Mouse (Mus musculus) layer of hippocampus, postnatal 25 days (tissue): ENCODE results near the gene Ajuba. TPM values are rescaled to one million over a fixed set of nuclear protein-coding genes. Genes with fewer than 3 reads are reported as not detected.

Source experiments
- DNase-seq, 2 experiments: peaks; one replicate each; pipeline ENCODE4 v3.0.0; 2022; ENCODE audit warnings: mixed read lengths in 2 of 2, low spot score in 1 of 2; ENCODE audit errors: extremely low spot score in 1 of 2
- microRNA-seq, 2 experiments: library from miRNA; unstranded; fragments of <30 nt; microRNA quantifications; one replicate each; pipeline ENCODE4 v1.2.0; 2021
- total RNA-seq, 2 experiments: library from RNA; stranded (reverse); gene quantifications; 2 replicates each; pipeline ENCODE4 v1.2.3; 2021

Ajuba gene
- total RNA-seq, 2 experiments from 2014 or later = 1.3 to 2.4 TPM

GRCm38 (mm10) chr14:54553975-54554769 is 23.2 kb downstream of the Ajuba start, which contains the start of gene Haus4:
Gene Haus4, minus strand, starts transcription at chr14:54554616.
- DNase-seq = peak; percentile 55 to 58

GRCm38 (mm10) chr14:54553454-54553974 is 23.8 kb downstream of the Ajuba start:
- DNase-seq = no peak

DNA sequence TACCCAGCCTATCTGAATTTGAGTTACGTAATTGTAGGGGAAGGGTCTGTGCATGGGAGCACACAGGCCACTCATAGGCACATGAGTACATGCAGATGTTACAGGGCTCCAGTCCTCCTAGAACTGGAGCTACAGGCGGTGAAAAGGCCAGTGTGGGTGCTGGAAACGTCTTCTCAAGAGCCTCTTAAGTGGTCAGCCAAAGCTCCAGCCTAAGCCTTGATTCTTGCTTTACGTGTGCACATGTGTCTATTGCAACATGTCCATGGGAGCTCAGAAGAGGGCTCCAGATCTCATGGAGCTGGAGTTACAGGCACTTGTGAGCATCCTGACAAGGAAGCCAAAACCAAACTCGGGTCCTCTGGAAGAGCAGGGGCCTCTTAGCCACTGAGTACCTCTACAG is 32.7 kb downstream of the Ajuba start:
- no peak for DNase-seq

- no peak for DNase-seq
Measured at GRCm38 (mm10) chr14:54540771-54541170, 36.6 kb downstream of the Ajuba start.

DNA sequence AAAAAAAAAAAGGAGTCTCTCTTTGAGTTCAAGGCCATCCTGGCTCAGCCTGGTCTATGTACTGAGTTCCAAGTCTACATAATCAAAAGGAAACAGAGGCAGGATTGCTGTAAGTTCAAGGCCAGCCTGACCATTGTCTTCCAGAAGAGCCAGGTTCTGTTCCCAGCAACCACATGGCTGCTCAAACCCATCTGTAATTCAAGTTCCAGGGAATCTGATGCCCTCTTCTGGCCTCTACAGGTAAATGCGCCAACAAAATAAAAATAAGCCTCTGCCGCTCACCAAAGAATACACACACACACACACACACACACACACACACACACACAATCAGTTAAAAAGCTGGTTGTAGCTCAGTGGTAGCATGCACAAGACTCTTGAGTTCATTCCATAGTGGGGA is 38.8 kb downstream of the Ajuba start:
- DNase-seq = no peak

DNA sequence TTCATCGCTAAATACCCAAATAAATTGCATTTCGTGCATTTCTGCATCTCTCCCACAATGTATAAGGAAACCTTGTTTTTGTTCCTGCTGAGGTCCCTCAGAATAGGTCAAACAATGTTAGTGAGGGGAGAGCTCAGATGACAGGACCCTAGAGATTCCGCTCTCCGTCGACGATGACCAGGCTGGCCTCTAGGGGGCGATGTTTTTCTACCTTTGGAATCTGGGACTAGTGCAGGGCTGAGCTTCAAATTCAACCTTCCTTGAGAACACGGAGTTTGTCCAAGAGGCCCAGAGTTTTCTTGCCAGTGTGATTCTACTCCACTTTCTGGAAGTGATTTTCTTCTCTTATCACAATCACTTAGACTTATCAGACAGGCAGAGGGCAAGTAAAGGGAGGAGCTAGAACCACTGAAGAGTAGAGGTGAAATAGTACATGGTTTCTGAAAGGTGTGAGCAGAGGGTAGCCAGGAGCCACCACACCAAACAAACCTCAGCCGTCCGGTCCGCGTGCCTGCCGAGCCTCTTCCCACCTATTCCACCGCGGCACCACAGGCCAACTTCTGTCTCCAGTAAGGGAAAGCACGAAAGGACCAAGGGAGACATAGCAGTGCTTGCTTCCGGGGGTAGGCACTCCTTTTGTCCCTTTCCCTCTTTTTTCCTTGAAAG is 48.8 kb downstream of the Ajuba start:
- DNase-seq = peak; percentile 83 to 95

DNA sequence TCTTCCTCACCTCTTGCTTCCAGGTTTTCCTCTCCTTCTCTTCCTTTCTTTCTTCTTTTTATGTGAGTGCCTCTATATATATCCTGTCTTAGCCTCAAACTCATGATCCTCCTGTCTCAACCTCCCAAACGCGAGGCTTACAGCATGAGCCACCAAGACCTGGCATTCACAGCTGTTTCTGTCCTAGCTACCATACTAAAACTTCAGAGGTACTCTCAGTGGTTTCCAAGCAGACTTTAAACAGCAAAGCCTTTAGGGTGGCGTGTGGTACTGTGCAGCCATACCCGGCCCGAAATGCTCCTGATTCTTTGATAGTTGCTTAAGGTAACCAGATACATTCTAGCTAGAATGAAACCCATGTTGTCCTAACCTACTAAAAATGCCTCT is 49.4 kb downstream of the Ajuba start:
- no peak for DNase-seq

DNA sequence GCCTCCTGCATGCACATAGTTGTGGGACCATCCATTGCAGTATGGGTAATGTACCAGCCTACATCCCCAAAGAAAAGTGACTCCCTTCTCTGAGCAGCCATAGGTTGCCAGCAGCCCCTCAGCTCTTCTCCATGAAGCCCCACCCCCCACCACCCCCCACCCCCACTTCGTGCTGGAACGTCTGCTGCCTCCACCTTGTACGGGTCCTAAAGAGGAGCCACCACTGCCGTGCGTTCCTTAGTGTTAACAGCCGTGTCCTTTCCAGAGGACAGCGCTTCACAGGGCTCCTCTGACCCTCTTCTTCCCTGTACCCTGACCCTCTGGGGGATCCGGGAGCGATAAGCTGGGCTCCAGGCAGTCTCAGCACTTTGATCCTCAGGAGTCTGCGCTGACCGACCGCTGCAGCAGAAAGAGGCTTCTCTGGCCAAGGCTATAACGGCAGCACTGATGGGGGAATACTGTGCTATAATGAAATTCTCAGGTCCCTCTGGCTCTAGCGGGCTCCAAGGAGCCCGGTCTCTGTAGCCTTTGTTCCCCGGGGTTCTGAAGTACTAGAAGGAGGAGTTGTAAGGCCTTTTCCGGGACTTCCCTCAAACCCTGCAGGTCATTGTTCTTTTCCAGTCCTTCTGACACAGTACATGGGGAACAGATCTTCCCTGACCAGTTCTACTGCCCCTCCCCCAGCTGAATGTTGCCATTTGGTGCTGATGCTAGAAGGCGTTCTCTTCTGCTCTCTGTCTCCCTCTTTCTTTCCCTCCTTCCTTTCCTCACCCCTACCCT is 49.9 kb downstream of the Ajuba start:
- DNase-seq = peak; percentile 17 to 32

DNA sequence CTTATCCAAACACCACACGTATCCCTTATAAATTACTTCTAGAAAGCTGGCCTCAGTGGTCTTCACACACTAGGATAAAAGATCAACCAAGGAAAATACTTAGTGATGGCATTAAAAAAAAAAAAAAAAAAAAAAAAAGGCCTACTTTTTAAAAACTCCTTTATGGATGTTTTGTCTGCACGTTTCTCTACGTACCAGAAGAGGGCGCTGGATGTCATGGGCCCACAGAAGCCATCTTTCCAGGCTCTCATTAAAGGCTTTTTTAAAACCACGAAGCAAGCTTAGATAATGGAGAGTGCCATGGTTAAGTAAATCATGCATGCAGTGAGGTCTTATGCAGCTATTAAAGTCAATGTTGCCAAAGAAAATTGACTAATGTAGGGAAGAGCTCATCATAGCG is 53.8 kb downstream of the Ajuba start:
- DNase-seq = no peak

Small RNAs within 50 kb of the gene (microRNA-seq; reads per million reads assigned to microRNA genes)
- 0 reads per million in 2 experiments for gene Mir686

Other genes starting within 250 kb of the Ajuba start
- gene Oxa1l, start 216.7 kb downstream of the Ajuba start, total RNA-seq = 10 to 100 TPM; 50.1 to 57.6 TPM
- 1 to 10 TPM; 1.5 to 1.9 TPM for gene Slc7a7, start 159.8 kb downstream of the Ajuba start, total RNA-seq
- 100 to 1,000 TPM; 112 TPM for gene Mrpl52, start 150.6 kb downstream of the Ajuba start, total RNA-seq
- gene Mmp14, start 145.9 kb downstream of the Ajuba start, total RNA-seq = 10 to 100 TPM; 15.8 to 21.2 TPM
- 10 to 100 TPM; 32.1 to 34.6 TPM for gene Lrp10, start 113.4 kb downstream of the Ajuba start, total RNA-seq
- 10 to 100 TPM; 22.6 to 23.0 TPM for gene Rem2, start 101.5 kb downstream of the Ajuba start, total RNA-seq
- gene Prmt5, start 60.0 kb downstream of the Ajuba start, total RNA-seq = 10 to 100 TPM; 53.6 to 61.4 TPM
- gene Haus4, start 22.9 kb downstream of the Ajuba start, total RNA-seq = 1 to 10 TPM; 2.4 to 3.9 TPM
- gene 4931414P19Rik, start 28.4 kb upstream of the Ajuba start, total RNA-seq = 1 to 10 TPM; 5.4 to 8.4 TPM
- 100 to 1,000 TPM; 208 to 218 TPM for gene Psmb5, start 40.5 kb upstream of the Ajuba start, total RNA-seq
- under 1 TPM; 0.16 to 0.32 TPM for gene Psmb11, start 43.9 kb upstream of the Ajuba start, total RNA-seq
- gene Gm17606, start 63.4 kb upstream of the Ajuba start, total RNA-seq = not detected
- gene Cdh24, start 63.8 kb upstream of the Ajuba start, total RNA-seq = 10 to 100 TPM; 17.5 to 22.7 TPM
- gene 1700123O20Rik, start 108.7 kb upstream of the Ajuba start, total RNA-seq = 10 to 100 TPM; 27.3 to 28.7 TPM
- 100 to 1,000 TPM; 172 to 215 TPM for gene Acin1, start 109.4 kb upstream of the Ajuba start, total RNA-seq
- gene Gm29776, start 121.3 kb upstream of the Ajuba start, total RNA-seq = not detected
- gene Cebpe, start 134.6 kb upstream of the Ajuba start, total RNA-seq = not detected
- 10 to 100 TPM; 54.3 to 61.2 TPM for gene Slc7a8, start 204.4 kb upstream of the Ajuba start, total RNA-seq
- gene Rnf212b, start 236.6 kb upstream of the Ajuba start, total RNA-seq = not detected